Mouse (Mus musculus) frontal cortex, adult (tissue): Measurements from ENCODE around the gene Lrrc28.

Experiments
- ATAC-seq: cut with Nextera tagmentation; 2 replicates; pipeline ENCODE4 v1.9.2; 2017; ENCODE audit warnings: mild to moderate bottlenecking, moderate library complexity, mixed read lengths; ENCODE audit not compliant: low TSS enrichment

Lrrc28 gene

GRCm38 (mm10) chr7:67596322-67596721 lies 48.7 kb downstream of the Lrrc28 start:
- ATAC-seq = no peak

- no peak for ATAC-seq
Measured at GRCm38 (mm10) chr7:67593902-67594301, 51.2 kb downstream of the Lrrc28 start.

- no peak for ATAC-seq
Measured at GRCm38 (mm10) chr7:67592670-67593069, 52.4 kb downstream of the Lrrc28 start.

- no peak for ATAC-seq
Measured at GRCm38 (mm10) chr7:67588743-67589142, 56.3 kb downstream of the Lrrc28 start.

- ATAC-seq = no peak
Measured at GRCm38 (mm10) chr7:67586479-67586878, 58.6 kb downstream of the Lrrc28 start.

GRCm38 (mm10) chr7:67583852-67584251 lies 61.2 kb downstream of the Lrrc28 start:
- ATAC-seq = no peak

GRCm38 (mm10) chr7:67578783-67579482 lies 66.1 kb downstream of the Lrrc28 start:
- ATAC-seq = peak; percentile 70

- no peak for ATAC-seq
Measured at GRCm38 (mm10) chr7:67578044-67578443, 67.0 kb downstream of the Lrrc28 start.

- ATAC-seq = no peak
Measured at GRCm38 (mm10) chr7:67566510-67567237, 78.4 kb downstream of the Lrrc28 start.

- no peak for ATAC-seq
Measured at GRCm38 (mm10) chr7:67565132-67565531, 79.9 kb downstream of the Lrrc28 start.

GRCm38 (mm10) chr7:67562176-67562575 lies 82.9 kb downstream of the Lrrc28 start:
- no peak for ATAC-seq

- ATAC-seq = no peak
Measured at GRCm38 (mm10) chr7:67559486-67559885, 85.6 kb downstream of the Lrrc28 start.

- no peak for ATAC-seq
Measured at GRCm38 (mm10) chr7:67558230-67558629, 86.8 kb downstream of the Lrrc28 start.

- ATAC-seq = no peak
Measured at GRCm38 (mm10) chr7:67554863-67555262, 90.2 kb downstream of the Lrrc28 start.

- no peak for ATAC-seq
Measured at GRCm38 (mm10) chr7:67551242-67551641, 93.8 kb downstream of the Lrrc28 start.

GRCm38 (mm10) chr7:67549073-67549561 lies 96.0 kb downstream of the Lrrc28 start:
- ATAC-seq = peak; percentile 90

GRCm38 (mm10) chr7:67548599-67549041 lies 96.4 kb downstream of the Lrrc28 start:
- ATAC-seq = peak; percentile 79

- no peak for ATAC-seq
Measured at GRCm38 (mm10) chr7:67546282-67546681, 98.8 kb downstream of the Lrrc28 start.

GRCm38 (mm10) chr7:67544586-67544985 lies 100.5 kb downstream of the Lrrc28 start:
- no peak for ATAC-seq

- peak; percentile 98 for ATAC-seq
Measured at GRCm38 (mm10) chr7:67543641-67544040, 101.4 kb downstream of the Lrrc28 start.

- ATAC-seq = peak; percentile 82
Measured at GRCm38 (mm10) chr7:67536588-67537372, 108.3 kb downstream of the Lrrc28 start.

GRCm38 (mm10) chr7:67535941-67536340 lies 109.1 kb downstream of the Lrrc28 start:
- no peak for ATAC-seq
